Mouse (Mus musculus) left cerebral cortex, postnatal 36 days (tissue): ENCODE measurements at regions not wholly inside any gene's neighbourhood (a gene's known extent, or its start where the extent isn't known, plus 50 kb on each side); places are given as distances from the start of the nearest gene placed in this dataset.

Experiments used
- DNase-seq, 2 experiments: peaks; one replicate each; pipeline ENCODE4 v3.0.0; 2021 to 2022; ENCODE audit warnings: low spot score in 2 of 2, mixed read lengths in 1 of 2
- intact Hi-C: fragments of 180-260 bp; cut with DNase I; formaldehyde crosslinking; loops from one replicate; pipeline ENCODE4 v1.15.1; 2025

GRCm38 (mm10) chr4:68404364-68404763 is 549.8 kb downstream of the Brinp1 start:
- intact Hi-C loops = no loop called here
- DNase-seq = no peak

DNA sequence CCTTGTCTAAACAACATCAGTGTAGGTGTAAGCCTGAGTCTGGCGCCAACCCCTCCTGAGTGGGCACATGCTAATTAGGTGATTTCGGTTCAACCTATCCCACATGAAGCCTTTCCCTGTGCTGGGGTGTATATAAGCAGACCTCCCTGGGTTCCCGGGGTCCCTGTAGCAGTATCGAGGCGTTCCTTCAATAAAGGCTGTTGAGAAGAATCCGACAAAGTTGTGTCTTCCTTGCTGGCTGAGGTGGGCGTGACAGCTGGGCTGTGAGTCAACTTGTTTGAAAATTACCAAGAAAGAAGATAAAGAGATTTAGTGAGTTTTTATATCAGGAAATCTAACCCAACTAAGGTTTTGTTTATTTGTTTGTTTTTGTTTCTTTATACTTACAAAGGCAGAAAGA is 567.1 kb downstream of the Brinp1 start:
- peak; percentile 39 to 45 for DNase-seq
- intact Hi-C loops = loop anchor here (10.0 kb wide), 1 partner anchor 258 kb away; no protein-coding TSS in a partner anchor

DNA sequence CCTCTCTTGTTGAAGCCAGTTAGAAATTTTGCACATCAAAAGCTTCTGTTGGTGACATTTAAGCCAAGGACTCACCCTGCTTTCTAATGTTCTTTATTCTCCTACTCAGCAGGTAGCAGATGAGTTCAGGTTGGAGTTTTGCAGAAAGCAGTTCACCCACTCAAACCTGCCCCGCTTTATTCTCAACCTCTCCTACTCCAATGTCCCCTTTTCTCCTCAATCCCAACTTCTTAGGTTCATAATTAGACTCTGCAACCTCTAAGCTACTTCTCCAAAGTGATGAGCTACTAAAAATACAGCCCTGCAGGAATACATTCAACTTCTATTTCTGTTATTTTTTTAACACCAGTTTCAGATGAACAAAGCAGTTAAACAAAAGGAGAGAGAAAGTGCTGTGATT is 572.2 kb downstream of the Brinp1 start:
- DNase-seq = no peak
- intact Hi-C loops = loop anchor here (10.0 kb wide), 1 partner anchor 263 kb away; no protein-coding TSS in a partner anchor

DNA sequence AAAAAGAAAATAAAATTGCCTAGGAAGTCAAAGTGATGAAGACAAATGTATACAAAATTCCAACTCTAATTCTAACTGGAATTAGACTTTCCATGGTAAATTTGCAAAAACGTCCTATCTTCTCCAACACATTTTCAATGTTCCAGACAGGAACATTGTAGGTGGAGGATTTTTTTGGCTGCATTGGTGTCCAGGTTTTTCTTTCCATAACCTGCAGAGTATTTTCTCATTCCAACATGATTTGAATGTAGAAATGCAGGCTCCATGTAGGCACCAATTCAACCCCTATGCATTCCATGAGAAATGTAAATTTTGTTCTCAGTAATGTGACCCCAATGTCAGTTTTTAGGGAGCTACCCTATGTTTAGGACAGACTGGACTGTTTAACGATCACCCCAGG is 586.2 kb downstream of the Brinp1 start:
- DNase-seq = no peak
- intact Hi-C loops = no loop called here

- intact Hi-C loops = no loop called here
- no peak for DNase-seq
Observed at GRCm38 (mm10) chr4:68319575-68319974, 634.6 kb downstream of the Brinp1 start.

DNA sequence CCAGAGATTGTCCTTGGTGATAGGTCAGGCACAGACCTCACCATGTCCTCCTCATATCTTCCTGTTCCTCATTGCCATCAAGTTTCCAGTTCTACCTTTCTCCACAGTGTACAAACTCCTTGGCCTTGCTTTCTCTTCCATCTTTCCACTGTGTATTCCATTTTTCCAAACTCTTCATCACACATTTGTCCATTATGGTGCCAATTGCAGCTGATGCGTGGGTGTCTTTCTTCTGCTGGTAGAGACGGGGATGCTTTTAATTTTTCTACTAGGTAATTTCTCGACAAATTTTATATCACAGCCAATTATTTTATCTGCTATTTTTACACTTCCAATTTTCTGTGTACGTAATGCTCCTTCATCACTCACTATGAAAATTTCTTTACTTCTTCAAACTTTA is 641.4 kb downstream of the Brinp1 start:
- intact Hi-C loops = no loop called here
- no peak for DNase-seq

- DNase-seq = no peak
- intact Hi-C loops = no loop called here
Observed at GRCm38 (mm10) chr4:68284845-68285244, 669.4 kb downstream of the Brinp1 start.

DNA sequence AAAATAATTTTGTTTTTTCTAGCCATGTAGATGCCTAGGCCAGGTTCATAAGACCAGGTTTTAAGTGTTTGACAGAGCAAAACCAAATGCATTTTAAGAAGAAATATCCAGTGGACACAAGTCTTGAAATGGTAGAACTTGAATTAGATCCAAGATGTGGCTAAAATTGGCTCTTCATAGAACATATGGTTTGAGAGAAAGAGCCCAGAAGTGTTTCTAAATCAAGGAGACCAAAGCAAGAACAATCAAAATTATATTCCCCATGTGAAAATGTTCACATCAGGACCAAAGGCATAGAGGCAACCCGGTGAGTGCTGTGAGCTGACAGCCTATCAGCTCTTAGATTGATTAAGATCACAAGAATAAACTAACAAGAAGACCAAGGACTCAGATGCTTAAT is 673.3 kb downstream of the Brinp1 start:
- no peak for DNase-seq

GRCm38 (mm10) chr4:68275063-68275708 is 679.0 kb downstream of the Brinp1 start:
- intact Hi-C loops = no loop called here
- DNase-seq = no peak

More for the DNA sequence above, 673.3 kb downstream of the Brinp1 start:
- intact Hi-C loops = no loop called here
